Mouse (Mus musculus) embryo, embryonic 11.5 days (tissue): ENCODE results near the gene Tax1bp1.
A peak's percentile ranks its signal among the peaks of the same experiment; 100 is the strongest.

Source experiments
- DNase-seq: peaks from one replicate; pipeline ENCODE4 v3.0.0-alpha.2; 2012; ENCODE audit warnings: low read depth, low spot score

Tax1bp1 gene

DNA sequence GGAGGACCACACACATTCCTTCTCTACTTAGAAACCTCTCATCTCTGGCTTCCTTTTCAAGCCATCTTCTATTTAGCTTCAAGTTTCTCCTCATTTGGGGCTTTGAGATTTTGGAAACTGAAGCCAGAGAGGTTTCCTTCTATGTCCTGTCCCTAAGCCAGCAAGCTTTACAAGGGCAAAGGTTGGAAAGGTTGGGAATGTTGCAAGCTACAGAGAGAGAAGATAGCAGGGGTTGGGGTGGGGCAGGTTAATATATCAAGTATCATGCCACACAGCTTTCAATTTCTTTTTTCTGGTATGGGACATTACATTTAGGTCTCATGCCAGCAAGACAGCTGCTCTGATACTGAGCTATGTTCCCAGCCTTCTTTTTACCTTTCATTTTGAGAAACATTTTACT lies 8.2 kb upstream of the Tax1bp1 start:
- no peak for DNase-seq

- no peak for DNase-seq
These were observed 5.7 kb upstream of the Tax1bp1 start for GRCm38 (mm10) chr6:52707815-52708214.

GRCm38 (mm10) chr6:52712563-52712962 lies 966 bp upstream of the Tax1bp1 start:
- DNase-seq: no peak

DNA sequence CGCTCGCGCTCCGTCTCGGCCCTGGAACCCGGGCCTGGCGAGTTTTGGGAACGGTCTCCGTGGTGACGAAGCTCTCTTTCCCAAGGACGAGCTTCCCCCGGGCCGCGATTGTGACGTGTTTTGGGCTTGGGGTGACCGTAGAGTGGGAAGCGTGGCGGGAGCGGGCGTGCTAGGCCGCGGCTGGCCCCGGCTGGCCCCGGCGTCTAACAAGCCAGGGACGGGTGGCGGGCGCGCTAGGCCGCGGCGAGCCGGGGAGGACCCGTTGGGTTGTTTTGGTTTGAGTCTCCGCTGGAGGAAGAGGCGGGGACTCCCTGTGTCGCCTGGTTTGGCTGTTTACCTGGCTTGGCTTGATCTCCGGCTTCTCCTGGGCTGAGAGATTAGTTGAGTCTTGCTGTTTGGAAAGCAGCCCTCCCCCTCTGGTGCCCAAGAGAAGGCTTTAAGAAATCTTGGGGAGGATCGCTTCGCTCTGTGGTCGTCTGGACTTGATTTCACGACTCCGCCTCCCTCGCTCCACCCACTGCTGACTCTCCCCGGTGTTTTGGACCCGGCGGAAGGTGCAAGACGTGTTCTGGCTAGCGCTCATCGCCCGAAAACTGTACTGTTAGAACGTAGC lies 474 bp downstream of the Tax1bp1 start:
- peak; percentile 57 for DNase-seq

GRCm38 (mm10) chr6:52717493-52718192 lies 4.1 kb downstream of the Tax1bp1 start:
- no peak for DNase-seq

DNA sequence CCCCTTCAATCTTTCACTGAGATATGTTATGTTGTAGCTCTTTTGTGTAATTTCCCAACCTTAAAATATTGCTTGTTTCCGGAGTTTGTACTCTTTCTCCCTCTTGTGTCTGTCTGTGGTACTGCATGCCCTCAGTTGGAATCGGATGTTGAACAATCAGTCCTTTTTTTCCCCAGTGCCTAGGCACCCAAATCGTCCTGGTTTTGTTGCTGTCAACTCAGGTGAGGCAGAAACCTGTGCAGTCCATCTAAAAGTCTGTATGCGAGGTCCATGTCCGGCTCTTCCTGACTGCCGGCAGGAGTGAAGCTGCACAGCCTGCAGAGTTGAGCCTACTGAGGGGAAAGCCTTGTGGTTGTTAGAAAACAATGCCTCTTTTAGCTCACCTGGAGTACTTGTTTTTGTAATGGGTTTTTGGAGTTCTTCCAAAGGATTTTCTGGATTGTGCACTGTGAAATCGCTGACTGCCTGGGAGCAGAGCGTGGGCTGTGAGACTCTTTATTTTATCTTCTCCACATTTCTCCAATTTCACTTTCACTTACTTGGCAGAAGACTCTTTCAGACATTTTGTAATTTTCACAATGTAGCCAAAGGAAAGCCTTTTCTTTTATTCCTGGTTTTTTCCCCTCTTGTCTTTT lies 11.4 kb downstream of the Tax1bp1 start:
- peak; percentile 32 for DNase-seq

GRCm38 (mm10) chr6:52730338-52730737 lies 16.8 kb downstream of the Tax1bp1 start:
- no peak for DNase-seq

DNA sequence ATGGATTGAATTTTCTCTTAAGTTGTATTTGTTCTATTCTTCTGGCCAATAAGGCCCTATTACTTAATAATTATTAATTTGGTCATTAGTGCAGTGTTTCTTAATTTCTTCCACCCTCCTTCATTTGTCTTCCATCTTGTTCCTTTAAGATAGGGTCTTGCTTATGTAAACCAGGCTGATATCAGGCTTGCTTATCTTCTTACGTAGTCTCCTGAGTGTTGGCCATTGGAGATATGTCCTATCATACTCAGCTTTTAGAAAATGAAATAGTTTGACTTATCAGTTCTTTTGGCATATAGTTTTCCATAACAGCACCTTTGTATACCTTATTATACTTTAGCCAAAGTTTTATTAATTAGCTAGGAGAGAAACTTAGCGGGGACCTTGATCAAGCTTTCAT lies 21.1 kb downstream of the Tax1bp1 start:
- DNase-seq: no peak

- DNase-seq: no peak
These were observed 39.3 kb downstream of the Tax1bp1 start for GRCm38 (mm10) chr6:52752832-52753231.

- no peak for DNase-seq
These were observed 51.7 kb downstream of the Tax1bp1 start for GRCm38 (mm10) chr6:52765206-52765605.

DNA sequence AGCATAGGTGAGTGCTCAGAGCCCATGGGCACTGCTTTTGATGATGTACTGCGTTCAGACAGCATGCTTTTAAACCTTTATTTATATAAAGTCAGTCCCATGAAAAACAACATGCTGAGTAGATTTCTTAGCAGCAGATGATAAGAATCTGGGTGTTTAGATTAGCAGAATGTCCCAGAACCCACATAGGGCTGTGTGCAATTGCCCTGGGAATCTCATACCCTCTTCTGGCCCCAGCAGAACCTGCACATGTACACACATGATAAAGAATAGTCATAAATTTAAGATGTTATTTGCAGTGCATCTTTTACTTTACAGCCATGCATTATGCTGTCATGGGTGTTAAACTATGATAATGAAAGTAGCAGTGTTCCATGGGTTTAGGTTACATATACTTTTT lies 57.3 kb downstream of the Tax1bp1 start:
- DNase-seq: no peak

DNA sequence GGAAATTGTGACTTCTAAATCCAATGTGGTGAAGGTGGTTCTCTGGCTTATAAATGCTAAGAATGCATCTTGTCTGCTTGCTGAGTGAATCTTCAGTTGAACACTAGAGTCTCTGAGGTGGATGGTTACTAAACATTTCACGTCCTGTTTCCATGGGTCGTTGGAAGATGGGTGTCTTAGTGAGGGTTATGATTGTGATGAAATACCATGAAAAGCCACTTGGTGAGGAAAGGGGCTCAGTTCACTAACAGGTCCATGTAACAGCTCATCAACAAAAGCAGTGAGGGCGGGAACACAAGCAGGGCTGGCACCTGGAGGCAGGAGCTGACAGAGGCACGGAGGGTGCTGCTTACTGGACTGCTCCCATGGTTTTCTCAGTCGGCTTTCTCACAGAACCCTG lies 59.6 kb downstream of the Tax1bp1 start:
- no peak for DNase-seq

DNA sequence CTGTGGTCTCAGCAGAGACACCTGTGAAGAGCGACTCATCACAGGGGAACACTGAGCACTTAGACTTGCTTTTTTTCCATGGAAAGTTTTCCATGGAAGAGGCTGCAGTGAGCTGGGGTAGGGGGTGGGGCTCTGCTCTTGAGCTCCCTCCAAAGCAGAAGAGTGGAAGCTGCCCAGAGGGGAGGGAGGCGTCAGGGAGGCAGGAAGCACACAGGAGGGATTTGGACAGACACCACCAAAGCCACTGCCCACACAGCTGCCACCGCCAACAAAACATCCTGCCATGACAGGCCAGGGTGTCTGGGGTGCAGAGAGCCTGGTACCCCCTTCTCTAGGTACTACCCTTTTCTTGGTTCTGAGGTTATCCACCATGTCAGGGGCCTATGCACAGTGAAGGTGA lies 61.8 kb downstream of the Tax1bp1 start:
- no peak for DNase-seq

DNA sequence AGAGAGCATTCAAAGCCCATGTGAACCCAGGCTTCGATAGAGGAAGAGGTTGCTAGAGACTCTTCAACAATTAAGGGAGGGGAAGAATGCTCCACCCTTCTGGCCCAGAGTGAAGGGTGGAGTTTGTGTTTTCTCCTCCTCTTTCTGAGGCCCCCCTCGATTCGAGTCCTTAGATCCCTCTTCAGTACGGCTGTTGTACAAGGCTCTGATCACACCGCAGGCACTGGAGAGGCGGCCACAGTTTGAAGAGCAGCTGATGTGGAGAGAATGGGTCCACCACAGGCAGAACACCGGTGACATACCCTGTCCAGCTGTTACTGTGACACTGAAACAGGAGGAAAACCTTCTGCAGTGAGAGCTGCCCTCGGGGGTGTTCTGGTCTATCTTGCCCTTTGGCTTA lies 62.4 kb downstream of the Tax1bp1 start:
- no peak for DNase-seq

- DNase-seq: no peak
These were observed 63.5 kb downstream of the Tax1bp1 start for GRCm38 (mm10) chr6:52777034-52777433.

GRCm38 (mm10) chr6:52778523-52778922 lies 65.0 kb downstream of the Tax1bp1 start:
- no peak for DNase-seq

- no peak for DNase-seq
These were observed 66.0 kb downstream of the Tax1bp1 start for GRCm38 (mm10) chr6:52779546-52779945.

GRCm38 (mm10) chr6:52790316-52790715 lies 76.8 kb downstream of the Tax1bp1 start:
- no peak for DNase-seq

DNA sequence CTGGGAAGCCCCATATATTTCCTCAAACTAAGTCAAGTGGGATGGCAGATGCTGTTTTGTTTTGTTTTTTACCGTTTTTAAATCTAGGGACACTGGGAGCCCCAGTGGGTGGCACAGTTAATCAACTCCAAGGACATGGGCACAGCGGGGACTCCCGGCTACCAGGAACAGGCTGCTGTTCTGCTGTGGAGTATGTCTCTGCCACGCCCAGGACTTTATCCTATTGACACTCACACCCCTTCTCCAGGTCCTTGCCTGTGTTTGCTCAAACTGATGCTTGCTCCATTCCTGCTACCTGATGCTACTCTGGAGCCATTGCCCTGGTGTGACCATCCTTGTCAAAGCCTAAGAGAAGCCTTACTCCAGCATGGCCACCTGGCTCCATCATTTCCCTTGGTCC lies 77.3 kb downstream of the Tax1bp1 start:
- DNase-seq: no peak

DNA sequence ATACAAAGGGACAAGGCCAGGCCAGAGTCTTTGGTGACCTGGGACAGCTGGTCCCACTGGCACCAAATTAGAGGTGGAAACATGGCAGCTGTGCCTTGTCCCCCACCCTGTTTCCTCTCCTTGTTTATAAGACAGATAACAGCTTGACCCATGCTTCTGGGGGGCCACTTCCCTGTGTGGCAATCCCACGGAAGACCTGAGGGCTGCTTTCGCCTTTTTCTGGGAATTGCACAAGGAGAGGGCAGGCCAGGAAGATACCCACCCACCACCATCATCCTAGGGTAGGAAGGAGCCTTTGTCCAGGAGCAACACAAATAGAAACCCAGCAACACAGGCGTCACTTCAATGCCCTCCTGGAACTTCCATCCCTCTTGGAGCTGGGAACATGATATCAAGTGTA lies 78.9 kb downstream of the Tax1bp1 start:
- DNase-seq: no peak

DNA sequence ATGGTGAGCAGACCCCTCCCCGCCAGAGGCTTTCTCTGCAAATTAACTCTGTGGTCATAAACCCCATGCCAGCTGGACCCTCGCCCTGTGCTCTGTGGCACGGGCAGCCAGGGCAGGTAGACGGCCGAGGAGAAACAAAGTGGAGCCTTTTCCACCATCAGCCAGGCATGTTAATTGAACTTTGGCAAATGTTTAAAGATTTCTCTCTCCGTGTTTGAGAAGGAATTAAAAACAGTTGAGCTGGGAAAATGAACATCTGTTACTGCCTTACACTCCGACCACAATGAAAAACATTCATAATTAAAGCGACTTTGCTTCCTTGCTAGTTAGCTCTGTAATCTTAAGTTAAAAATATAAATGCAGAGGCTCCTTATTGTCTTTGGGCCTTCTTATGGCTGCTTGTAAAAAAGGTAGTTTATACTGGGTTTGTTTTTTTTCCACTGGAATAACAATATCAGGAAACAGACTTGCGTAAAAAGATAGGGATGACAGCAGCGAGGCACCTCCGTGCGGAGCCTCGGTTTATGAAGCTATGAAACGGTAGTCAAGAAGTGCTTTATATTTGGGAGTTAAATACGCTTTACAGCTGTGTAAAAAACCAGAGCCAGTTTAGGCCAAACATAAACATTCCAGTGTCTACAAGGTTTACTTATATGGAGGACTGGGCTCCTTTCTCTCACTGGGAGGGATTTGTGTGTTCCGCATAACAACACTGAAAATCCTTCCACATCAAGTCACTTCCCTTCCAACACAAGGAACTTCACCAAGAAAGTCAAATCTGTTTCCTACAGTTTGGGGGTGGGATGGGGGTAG lies 81.7 kb downstream of the Tax1bp1 start:
- no peak for DNase-seq

- DNase-seq: no peak
These were observed 82.6 kb downstream of the Tax1bp1 start for GRCm38 (mm10) chr6:52796035-52796598.
